Mouse (Mus musculus): ENCODE measurements around the gene Parva. TPM values are rescaled to one million over a fixed set of nuclear protein-coding genes. Genes with fewer than 3 reads are reported as not detected.

The Parva gene
- total and polyA plus RNA-seq, 3 experiments = 0.08 to 1.1 (median 0.15) TPM

- in situ Hi-C loops (cut with MboI; ENCODE audit: low pct_ligation_motif_present, low pct_unique_long_range_greater_than_20kb, low sequenced_read_pairs) = loop anchor here (10.0 to 25.0 kb wide), 2 partner anchors 455 to 727 kb away; no protein-coding TSS in a partner anchor
- no peaks in the 10 kb centered on the region for H3K36me3 ChIP-seq (replicated peaks in 1 of 2; ENCODE audit: control insufficient read depth in 1 of 2, insufficient read depth in 1 of 2, low read length in 1 of 2)
- no peak for DNase-seq (ENCODE audit: extremely low read depth)
Observed at GRCm38 (mm10) chr7:112409991-112410390, 17.3 kb upstream of the Parva start.

GRCm38 (mm10) chr7:112413286-112413685 lies 14.0 kb upstream of the Parva start:
- in situ Hi-C loops (cut with MboI; ENCODE audit: low pct_ligation_motif_present, low pct_unique_long_range_greater_than_20kb, low sequenced_read_pairs) = loop anchor here (25.0 kb wide), 1 partner anchor 724 kb away; no protein-coding TSS in a partner anchor
- no peaks in the 10 kb centered on the region for H3K36me3 ChIP-seq (replicated peaks in 1 of 2; ENCODE audit: control insufficient read depth in 1 of 2, insufficient read depth in 1 of 2, low read length in 1 of 2)
- H3K27me3 ChIP-seq (replicated peaks) = no peaks in the 10 kb centered on the region
- no peak overlapping the region for H3K27ac ChIP-seq (ENCODE audit: insufficient read depth, low read depth)
- no peak overlapping the region for H3K4me2 ChIP-seq (ENCODE audit: insufficient read depth, low read depth, poor library complexity, severe bottlenecking)
- no peak overlapping the region for H3K4me3 ChIP-seq (replicated peaks in 1 of 3; ENCODE audit: low read depth in 2 of 3, low read length in 2 of 3, poor library complexity in 1 of 3)
- dilution Hi-C loops (cut with MboI; ENCODE audit: extremely low pct_ligation_motif_present, extremely low pct_unique_long_range_greater_than_20kb, low sequenced_read_pairs) = no loop called here
- peaks cover 3 to 31% of the 10 kb centered on the region in 2 experiments; a peak in 2 of 4 replicates for H3K4me1 ChIP-seq (ENCODE audit: control insufficient read depth in 1 of 2, insufficient read depth in 2 of 2)
- H3K9me3 ChIP-seq (replicated peaks; ENCODE audit: low read length) = no peaks in the 10 kb centered on the region
- no peak overlapping the region for H3K9ac ChIP-seq (ENCODE audit: insufficient read depth, low read depth)
- no peaks in the 10 kb centered on the region for H3K79me2 ChIP-seq (replicated peaks; ENCODE audit: control insufficient read depth, extremely low read depth, insufficient read depth, poor library complexity, severe bottlenecking)
- TF ChIP-seq EP300 (IDR thresholded peaks at IDR 0.05; ENCODE audit: low read length) = no peak
- TF ChIP-seq SMC3 (IDR thresholded peaks at IDR 0.05; ENCODE audit: low read depth, low read length) = no peak
- no peak for TF ChIP-seq SIN3A (IDR thresholded peaks at IDR 0.05; ENCODE audit: low read length)
- no peak for TF ChIP-seq PAX5 (IDR thresholded peaks at IDR 0.05; ENCODE audit: low read length)
- no peak for TF ChIP-seq KAT2A (IDR thresholded peaks at IDR 0.05; ENCODE audit: insufficient replicate concordance, low read length)
- no peak for TF ChIP-seq ZMIZ1 (IDR thresholded peaks at IDR 0.05; ENCODE audit: low read depth, low read length)
- TF ChIP-seq RCOR1 (conservative IDR thresholded peaks at IDR 0.05; ENCODE audit: low read depth, low read length) = no peak
- TF ChIP-seq CHD2 (IDR thresholded peaks at IDR 0.05; ENCODE audit: low read length) = no peak
- TF ChIP-seq POLR2AphosphoS2 (IDR thresholded peaks at IDR 0.05; ENCODE audit: low read depth, low read length) = no peak
- TF ChIP-seq MXI1 (IDR thresholded peaks at IDR 0.05; ENCODE audit: low read depth, low read length) = no peak
- TF ChIP-seq ZKSCAN1 (IDR thresholded peaks at IDR 0.05; ENCODE audit: borderline replicate concordance, low read depth, low read length) = no peak
- TF ChIP-seq MAZ (IDR thresholded peaks at IDR 0.05; ENCODE audit: low read depth, low read length) = no peak
- no peak for TF ChIP-seq USF1 (IDR thresholded peaks at IDR 0.05; ENCODE audit: low read depth, low read length)
- TF ChIP-seq TCF12 (IDR thresholded peaks at IDR 0.05; ENCODE audit: low read depth, low read length) = no peak
- DNase-seq (ENCODE audit: extremely low read depth) = no peak

More at GRCm38 (mm10) chr7:112409991-112410390, 17.3 kb upstream of the Parva start:
- peaks cover 4 to 38% of the 10 kb centered on the region in 2 experiments; a peak in 3 of 4 replicates for H3K4me1 ChIP-seq (ENCODE audit: control insufficient read depth in 1 of 2, insufficient read depth in 2 of 2)
- H3K27me3 ChIP-seq (replicated peaks) = no peaks in the 10 kb centered on the region
- no peak overlapping the region for H3K4me3 ChIP-seq (replicated peaks in 1 of 3; ENCODE audit: low read depth in 2 of 3, low read length in 2 of 3, poor library complexity in 1 of 3)
- H3K27ac ChIP-seq (ENCODE audit: insufficient read depth, low read depth) = no peak overlapping the region
- TF ChIP-seq MAZ (IDR thresholded peaks at IDR 0.05; ENCODE audit: low read depth, low read length) (no peak), MYC (IDR thresholded peaks at IDR 0.05; ENCODE audit: low read depth, low read length) (no peak), JUND (conservative IDR thresholded peaks at IDR 0.05; ENCODE audit: low read depth, low read length) (no peak)
- dilution Hi-C loops (cut with MboI; ENCODE audit: extremely low pct_ligation_motif_present, extremely low pct_unique_long_range_greater_than_20kb, low sequenced_read_pairs) = no loop called here
- no peaks in the 10 kb centered on the region for H3K79me2 ChIP-seq (replicated peaks; ENCODE audit: control insufficient read depth, extremely low read depth, insufficient read depth, poor library complexity, severe bottlenecking)
- H3K9ac ChIP-seq (ENCODE audit: insufficient read depth, low read depth) = no peak overlapping the region
- no peak overlapping the region for H3K4me2 ChIP-seq (ENCODE audit: insufficient read depth, low read depth, poor library complexity, severe bottlenecking)
- H3K9me3 ChIP-seq (replicated peaks; ENCODE audit: low read length) = no peaks in the 10 kb centered on the region
